Mouse (Mus musculus) MN1 (cell line): ENCODE measurements around the gene Ckm.

Experiments used
- DNase-seq: peaks from one replicate; pipeline ENCODE4 v3.0.0-alpha.2; 2016; ENCODE audit warnings: low spot score

The Ckm gene

DNA sequence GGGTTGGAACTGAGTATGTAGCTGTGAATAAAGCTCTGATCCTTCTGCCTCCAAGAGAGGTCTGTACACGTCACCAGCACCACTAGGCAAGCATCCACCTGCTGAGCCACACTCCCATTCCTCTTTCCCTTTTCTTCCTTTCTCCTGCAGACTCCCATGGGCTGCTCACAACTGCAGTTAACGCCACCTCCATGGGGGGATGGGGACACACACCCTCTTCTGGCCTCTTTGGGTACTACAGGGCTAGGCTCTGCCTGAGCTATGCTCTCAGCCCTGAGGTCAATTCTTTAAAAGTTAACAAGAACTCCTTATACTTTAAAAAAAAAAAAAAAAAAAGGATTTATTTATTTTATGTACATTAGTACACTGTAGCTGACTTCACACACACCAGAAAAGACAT is 27.9 kb downstream of the Ckm start:
- no peak for DNase-seq

DNA sequence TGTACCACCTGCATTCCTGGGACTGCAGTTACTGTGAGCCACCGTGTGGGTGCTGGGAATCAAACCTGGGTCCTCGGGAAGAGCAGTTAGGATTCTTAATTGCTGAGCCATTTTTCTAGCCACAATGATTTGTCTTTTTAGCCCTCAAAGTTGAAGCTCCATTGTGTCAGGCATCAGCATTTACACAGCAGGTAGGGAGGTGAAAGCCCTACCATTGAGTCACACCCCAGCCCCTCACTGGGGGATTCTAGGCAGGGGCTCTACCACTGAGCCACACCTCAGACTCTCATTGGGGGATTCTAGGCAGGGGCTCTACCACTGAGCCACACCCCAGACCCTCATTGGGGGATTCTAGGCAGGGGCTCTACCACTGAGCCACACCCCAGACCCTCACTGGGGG is 31.7 kb downstream of the Ckm start:
- DNase-seq = no peak

DNA sequence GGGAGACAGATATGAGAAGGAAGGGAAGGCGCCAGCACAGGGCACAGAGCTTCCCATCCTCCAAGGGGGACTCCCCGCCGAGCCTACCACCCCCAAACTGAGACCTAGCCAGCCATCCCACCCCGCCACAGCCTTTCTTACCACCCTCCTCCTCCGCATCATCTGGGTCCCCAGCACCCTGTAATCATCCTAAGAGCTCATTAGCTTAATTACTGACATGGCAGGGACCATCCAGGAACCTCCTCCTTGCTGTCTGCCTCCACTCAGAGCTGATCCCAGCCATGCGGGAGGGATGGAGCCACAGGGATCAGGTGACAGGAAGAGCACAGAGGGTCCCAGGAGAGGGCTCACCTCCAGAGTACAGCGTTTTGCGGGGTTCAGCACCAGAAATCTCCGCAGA is 32.5 kb downstream of the Ckm start:
- no peak for DNase-seq

DNA sequence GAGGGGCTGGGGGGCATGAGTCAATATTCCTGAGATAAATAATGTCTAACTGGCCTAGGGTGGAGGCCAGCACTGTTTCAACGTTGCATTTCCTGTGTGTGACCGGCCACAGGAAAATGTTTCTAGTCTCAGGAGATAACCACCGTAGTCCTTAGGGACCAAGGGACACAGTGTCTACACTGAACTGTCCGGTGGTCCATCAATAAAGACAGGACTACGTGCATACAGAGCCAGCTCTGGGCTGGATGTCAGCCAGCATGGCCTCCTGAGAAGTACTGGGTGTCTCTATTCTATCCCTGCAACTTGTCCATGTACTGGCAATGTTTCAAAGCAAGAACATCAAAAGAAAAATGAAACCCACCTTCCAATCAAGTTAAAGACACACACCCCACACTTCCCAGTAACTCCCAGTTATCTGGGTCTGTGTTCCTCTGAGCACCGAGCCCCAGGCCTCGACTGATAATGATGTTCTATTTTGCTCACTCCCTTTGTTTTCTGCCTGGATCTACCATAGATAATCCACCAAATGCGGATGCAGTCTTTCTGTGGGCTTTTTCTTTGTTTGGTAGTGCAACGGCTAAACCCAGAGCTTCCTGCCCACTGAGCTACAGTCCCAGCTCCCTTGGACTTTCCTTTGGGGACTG is 37.0 kb downstream of the Ckm start:
- no peak for DNase-seq

DNA sequence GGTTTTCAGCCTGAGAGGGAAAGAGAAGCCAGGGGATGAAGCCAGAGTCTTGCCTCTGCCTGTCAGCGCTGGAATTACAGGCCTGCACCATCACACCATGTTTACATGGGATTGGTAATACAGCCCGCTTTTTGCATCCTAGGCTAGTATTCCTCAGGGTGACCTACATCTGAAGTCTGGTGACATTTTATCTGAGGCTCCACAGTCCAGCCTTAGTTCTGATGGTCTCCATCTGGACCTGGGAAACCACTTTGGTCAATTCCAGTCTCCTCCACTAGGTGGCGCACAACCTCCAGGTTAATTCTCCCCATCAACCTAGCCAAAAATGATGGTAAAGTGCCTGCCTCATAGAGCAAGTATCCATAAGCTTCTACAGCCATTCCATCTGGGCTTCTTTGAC is 38.8 kb downstream of the Ckm start:
- DNase-seq = no peak

DNA sequence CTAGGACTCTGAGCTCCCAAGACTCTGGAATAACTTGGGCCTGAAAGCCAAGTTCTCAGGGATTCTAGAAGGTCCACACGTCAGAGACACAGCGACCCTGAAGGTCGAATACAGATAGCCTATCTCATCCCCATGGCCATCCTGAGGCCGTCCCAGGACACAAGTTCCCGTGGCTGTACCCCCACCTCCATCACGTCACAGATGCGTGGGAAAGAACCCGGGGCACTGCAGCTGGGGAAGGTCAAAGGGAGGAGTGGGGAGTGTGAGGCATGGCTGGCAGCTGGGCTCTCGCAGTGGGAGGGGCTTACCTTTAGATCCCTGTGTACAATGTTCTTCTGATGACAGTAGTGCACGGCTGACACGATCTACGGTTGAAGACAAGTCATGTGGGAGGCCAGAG is 40.2 kb downstream of the Ckm start:
- no peak for DNase-seq

DNA sequence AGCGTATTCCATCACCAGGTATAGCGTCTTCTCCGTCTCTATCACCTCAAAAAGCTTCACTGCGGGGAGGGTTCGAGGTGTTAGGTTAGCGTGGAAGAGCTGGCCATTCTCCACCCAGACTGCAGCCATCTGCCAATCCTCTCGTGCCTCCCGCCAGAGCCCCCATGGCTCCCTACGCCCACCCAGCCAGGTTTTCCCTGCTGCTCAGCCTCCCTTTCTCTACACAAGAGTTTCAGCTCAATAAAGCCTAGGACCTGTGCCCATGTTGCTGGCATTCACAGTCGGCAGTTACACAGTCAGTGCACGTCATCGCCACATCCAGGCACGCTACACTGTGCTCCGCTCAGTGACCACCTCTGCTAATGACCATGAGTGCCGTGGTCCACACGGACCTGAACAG is 43.1 kb downstream of the Ckm start:
- no peak for DNase-seq

DNA sequence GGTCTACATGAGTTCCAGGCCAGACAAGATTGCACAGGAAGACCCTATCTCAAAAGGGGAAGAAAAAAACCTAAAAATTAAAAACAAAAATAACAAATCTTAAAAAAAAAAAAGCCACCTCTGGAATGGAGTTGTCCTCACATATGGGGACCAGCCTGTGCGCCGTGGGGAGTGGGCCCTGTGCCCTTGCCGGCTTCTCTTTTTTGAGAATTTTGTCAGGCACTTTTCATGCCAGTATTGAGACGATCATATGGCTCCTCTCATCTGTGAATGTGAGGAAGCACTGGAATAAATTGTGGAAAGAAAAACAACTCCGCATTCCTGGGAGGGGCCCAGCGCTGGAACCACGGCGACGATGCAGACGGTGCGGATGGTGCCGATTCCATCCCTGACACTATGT is 44.6 kb downstream of the Ckm start:
- no peak for DNase-seq

DNA sequence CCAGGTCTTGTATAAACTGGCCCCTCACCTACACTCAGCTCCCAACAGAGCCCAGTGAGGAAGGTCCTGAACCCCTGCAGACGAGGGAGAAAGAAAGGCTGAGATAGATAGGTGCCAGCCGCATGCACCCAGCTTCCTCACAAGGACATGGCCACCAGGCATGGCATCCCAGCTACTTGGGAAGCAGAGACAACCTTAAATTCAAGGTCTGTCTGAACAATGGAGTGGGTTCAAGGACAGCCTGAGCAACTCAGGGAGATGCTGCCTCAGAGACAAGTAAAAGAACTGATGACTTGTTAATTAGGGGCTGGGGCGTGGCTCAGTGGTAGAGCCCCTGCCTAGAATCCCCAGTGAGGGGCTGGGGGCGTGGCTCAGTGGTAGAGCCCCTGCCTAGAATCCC is 50.6 kb downstream of the Ckm start:
- no peak for DNase-seq

DNA sequence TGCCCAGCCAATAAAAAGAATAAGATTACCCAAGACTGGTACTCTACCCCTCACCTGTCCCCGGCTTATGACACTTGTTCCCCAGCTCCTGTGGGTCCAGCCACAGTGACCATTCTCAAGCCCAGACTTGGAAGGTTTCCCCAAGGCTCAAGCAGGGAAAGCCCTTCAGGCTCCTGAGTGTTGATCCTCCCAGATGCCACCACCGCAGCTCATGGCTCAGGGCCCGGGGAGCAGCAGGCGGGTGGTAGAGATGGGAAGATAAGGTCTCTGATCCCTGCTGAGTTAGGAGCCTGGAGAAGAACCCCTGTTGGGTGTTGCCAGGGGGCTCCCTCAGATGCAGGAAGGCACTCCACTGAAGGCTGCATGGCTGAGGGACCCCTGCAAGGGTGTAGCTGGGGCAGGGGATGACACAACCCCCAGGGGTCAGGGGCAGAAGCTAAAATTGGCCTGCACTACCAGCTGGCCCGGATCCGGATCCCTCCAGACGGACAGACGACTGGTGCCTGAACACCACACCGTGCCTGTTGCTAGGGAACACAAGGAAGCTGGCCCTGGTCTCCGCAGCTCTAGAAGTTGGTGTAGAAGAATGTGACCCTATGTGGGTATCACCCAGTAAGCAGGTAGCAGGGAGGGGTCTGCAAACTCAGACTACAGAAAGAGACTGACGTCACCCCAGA is 51.4 kb downstream of the Ckm start:
- DNase-seq = no peak

DNA sequence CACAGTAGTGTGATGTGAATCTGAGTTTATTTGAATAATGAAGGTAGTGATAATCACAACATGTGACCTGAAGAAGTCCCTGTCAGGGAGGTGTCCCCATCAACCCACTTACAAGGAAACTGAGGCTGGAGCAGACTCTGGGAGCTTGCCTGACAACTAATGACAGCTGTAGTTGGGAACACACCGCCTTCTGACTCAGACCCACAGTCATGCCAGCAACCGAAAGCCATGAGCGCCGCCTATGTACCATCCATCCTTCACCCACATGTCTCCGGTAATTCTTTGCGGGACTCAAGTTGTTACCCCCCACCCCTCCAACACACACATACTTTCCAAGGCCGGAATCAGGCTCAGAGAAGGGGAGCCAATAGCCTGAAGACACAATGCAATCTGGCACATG is 52.1 kb downstream of the Ckm start:
- DNase-seq = no peak

DNA sequence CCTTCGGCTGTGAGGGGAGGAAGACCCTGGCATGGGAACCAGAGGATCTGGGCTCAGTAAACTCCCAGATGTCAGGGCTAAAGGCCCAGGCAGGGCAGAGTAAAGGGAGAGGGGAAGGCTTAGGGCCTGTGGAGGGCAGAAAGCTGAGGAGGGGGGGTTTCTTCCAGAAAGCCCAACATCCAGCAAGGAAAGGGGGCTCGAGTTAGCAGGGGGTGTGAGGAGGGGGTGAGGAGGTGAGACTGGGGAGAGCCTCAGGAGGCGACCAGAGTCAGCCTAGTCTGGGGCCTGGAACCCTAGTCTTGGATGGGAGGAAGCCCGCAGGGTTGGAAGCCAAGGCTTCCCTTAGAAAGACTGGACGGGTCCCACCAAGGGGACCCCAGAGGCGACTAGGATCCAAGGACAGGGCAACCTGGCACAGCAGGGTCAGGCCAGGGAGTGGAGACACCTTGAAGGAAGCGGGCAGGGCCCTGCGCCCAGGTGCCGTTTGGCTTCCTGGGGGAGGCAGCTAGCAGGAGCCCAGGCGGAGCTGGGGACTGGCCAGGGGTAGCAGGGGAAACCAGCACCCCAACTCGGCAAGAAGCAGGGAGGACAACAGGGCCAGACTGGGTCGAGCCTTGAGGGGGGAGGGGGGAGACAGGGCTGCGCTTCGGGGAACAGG is 53.0 kb downstream of the Ckm start:
- DNase-seq = no peak

DNA sequence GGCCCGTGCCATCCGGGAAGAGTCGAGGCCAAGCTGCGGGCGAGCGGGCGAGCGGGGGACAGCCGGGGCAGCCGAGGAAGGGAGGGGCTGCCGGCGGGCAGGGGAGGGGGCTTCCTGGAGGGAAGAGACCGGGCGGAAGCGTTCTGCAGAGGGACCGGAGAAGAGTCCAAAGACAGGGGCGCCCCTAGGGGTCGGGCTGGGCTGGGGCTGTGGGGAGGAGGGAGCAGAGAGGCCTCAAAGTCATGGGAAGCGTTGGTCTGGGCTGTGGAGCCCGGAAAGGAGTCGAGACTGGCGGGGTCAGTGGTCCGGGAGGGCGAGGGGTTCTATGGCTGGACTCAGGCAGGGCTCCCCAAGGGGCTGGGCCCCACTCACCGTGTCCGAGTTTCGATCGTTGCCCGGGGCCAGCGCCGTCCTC is 53.5 kb downstream of the Ckm start:
- no peak for DNase-seq

DNA sequence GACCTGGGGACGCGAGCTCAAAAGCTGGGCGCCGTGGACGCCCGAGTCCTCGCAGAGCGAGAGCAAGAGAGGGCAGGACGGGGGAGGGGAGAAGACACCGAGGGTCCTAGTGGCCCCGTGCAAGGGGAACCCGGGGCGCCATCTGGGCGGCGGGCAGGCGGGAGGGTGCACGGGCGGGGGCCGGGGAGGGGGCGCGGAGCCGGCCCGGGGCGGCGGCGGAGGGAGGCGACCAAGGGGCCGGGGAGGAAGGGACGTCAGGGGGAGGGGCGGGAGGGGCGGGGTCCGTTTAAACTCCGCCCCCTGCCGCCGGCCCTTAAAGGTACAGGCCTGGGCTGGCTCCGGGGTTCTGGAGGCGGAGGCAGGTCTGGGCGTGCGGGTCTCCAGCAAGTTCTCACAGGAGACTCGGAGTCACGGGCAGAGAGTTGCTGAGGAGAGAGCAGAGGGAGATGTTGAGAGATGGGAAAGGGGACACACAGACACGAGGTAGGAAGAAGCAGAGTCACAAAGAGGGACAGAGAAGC is 54.1 kb downstream of the Ckm start, which contains the start of gene Mark4:
TSS of gene Mark4 (minus strand) at position 231 of the 521 bp plus-strand sequence.
- DNase-seq = no peak

DNA sequence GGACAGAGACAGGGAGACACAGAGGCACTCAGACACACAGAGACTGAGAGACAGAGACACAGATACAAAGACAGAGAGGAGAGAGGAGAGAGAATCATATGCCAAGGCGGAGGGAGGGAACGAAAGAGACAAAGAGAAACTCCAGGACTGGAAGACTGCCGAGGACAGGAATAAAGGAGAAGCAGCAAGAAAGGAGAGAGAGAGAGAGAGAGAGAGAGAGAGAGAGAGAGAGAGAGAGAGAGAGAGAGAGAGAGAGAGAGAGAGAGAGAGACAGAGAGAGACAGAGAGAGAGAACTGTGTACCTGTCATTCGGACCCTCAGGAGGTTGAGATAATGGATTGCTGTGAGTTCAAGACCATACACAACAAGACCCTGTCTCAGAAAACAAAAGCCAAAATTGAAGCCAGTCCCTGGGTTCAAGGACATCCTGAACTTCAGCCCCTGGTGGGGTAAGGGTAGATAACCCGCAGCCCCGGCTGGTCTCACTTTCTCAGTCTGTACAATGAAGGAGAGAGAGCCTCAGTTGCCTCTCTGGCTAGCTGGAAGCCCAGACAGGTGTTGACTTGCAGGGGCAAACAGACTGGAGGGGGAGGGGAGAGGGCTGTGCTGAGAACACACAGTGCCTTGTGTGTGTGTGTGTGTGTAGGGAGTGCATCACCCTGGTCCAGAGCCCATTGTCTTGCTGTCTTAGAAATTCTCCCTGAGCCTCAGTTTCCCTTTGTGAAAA is 54.7 kb downstream of the Ckm start:
- DNase-seq = no peak

DNA sequence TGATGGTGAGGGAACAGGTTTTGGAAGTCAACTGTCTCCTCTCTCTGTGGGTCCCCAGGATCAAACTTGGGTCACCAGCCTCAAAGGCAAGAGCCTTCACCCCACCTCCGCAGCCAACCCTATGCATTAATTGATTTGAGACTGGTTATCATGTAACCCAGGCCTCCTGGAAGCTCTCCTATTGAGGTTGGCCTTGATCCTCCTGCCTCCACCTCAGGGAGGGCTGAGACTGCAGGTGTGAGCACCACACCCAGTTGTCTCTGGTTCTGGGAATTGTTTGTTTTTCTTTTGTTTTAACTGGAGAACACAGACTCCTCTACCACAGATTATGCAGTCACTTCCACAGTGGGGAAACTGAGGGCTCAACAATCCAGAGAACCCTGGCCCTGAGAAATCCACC is 55.9 kb downstream of the Ckm start:
- no peak for DNase-seq

DNA sequence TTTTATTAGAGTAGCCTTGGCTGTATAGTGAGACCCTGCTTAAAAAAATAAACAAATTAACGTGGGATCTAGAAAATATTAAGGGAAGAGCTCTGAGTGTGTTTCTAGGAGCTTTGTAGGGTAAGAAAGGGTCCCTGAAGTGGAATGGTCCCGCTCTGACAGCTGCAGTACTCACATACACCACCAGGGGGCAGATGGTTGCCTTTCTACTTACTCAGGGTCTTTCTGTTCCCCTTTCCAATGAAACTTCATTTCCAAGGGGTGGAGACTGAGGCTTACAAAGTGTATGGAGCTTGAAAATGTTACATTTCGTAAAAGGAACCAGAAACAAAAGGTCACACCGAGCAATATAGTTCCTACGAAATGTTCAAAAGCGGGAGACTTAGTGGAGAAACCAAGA is 56.9 kb downstream of the Ckm start:
- no peak for DNase-seq

DNA sequence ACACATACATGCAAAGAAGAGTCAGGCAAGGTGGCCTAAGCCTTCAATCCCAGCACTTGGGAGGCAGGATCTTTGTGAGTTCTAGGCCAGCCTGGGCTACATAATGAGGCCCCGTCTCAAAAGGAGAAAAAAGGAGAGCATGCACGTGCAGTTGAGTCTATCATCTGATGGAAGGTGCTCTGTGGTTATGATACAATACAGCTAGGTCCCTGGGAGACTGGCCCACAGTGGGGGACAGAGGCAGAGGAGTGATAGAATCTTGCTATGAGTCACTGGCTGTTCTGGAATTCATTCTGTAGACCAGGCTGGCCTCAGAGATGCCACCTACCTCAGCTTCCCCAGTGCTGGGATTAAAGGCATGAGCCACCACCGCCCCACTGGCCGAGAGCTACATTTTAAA is 57.9 kb downstream of the Ckm start:
- DNase-seq = no peak

DNA sequence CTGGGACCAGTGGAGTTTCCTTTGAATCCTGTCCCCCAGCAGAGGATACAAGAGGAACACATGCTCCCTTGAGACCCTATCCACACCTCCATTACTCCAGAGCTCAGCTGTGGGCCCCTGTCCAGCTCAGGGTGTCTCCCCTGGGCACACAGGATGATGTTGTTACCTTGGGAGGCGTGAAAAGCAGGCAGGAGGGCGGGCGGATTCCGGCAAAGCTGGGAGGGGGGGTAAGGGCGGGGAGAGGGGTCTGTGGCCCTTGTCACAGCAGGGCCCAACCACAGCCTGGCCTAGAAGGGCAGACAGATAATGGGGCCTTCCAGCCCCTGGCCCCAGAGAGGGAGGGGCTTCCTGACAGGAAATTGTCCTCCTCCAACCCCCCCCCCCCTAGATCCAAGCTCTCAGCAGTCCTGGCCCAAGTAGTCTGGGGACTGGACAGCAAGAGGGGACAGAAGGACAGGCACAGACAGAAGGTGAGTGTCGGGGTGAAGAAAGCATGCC is 58.4 kb downstream of the Ckm start, which contains the start of gene Exoc3l2:
TSS of gene Exoc3l2 (plus strand) at position 448 of the 498 bp plus-strand sequence.
- no peak for DNase-seq

DNA sequence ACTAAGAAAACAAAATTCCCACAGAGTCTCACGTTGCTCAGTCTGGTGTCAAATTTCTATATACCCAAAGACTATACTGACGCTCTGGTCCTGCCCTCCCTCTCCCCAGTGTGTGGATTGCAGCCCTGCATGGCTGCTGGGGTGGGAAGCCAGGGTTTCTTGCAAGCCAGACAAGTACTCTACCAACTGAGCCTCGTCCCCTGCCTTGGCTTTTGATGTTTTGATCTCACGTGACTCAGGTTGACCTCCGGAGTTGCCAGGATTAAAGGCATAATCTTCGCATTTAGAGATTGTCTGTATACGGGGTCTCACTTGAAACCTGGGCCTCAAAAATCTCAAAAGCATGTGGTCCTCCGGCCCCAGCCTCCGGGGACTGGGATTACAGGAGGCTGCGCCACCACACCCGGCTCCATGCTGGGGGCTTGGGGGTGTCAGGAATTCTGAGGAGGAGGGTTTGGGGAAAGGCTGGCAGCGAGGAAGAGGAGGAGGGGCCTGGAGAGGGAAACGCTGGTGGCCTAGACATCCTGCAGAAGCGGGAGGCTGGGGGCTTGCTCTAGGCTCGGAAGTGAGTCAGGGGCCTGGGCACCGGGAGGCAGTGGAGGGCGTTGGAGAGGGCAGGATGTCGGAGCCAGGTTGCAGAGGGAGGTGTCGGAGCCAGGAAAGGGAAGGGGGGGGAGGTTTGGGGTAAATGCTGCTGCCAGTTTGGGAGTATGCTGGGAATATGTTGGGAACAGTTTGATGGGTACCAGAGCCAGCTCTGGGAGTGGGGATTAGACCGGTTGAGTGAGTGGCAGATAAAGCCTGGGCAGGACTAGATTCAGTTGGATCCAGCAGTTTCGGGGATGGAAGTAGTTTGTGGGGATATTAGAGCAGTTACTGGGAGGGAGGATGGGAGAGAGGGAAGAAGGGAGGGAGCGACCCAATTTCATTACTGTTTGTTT is 60.1 kb downstream of the Ckm start:
- DNase-seq = no peak

DNA sequence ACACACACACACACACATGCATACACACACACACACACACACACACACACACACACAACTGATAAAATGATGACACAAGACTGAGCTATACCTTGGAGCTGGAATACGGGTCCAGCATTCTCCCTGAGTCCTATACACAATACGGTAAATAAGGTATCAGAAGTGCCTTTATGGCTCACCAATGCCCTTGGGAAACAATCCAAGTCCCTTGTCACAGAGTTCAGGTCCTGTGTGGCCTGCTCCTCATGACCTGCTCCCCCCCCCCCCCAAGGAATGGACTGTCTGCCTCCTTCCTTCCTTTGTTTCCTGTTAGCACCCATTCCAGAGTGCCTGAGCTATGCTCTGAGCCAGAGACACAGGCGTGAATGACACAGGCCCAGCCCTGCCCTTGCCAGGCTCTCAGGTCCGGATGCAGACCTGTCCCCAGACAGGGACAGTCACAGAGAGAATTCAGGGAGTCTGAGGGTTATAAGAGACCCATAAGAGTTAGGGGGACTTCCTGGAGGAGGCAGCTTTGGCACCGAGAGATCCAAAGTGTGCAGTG is 62.1 kb downstream of the Ckm start:
- DNase-seq = no peak
